8 mouse cellular contexts compared by ENCODE assay signal in genomic region chr11:74634490-74635275, GRCm38 (mm10). TPM values are rescaled to one million over a fixed set of nuclear protein-coding genes. Genes with fewer than 3 reads are reported as not detected.
DNase-seq lines count a peak whose midpoint lies in the region; ATAC-seq and TF ChIP-seq lines count a peak whose summit lies in the region.

No protein-coding gene starts in this region.

- in situ Hi-C loops in Patski (cut with MboI; ENCODE audit: low pct_unique_long_range_greater_than_20kb), result no loop called here

- H3K27me3 ChIP-seq in neural tube, embryonic 15.5 days (replicated peaks), result no peaks in the 10 kb centered on the region
- H3K27me3 ChIP-seq in Patski, result no peaks in the 10 kb centered on the region
- H3K27me3 ChIP-seq in limb, embryonic 11.5 days (ENCODE audit: control insufficient read depth, insufficient read depth, low read length), result 0 out of 2 replicates have a peak, but pooled peaks cover 8% of the 10 kb centered on the region

- no peak overlapping the region for H3K4me3 ChIP-seq in neural tube, embryonic 15.5 days (replicated peaks)
- no peak overlapping the region for H3K4me3 ChIP-seq in limb, embryonic 11.5 days (ENCODE audit: low read depth, low read length)

- H3K36me3 ChIP-seq in neural tube, embryonic 15.5 days, result 0 out of 2 replicates have a peak, but pooled peaks cover 6% of the 10 kb centered on the region
- H3K36me3 ChIP-seq in limb, embryonic 11.5 days (ENCODE audit: control insufficient read depth, insufficient read depth, low read length), result no peaks in the 10 kb centered on the region

- no peak overlapping the region for H3K27ac ChIP-seq in neural tube, embryonic 15.5 days (replicated peaks)
- H3K27ac ChIP-seq in limb, embryonic 11.5 days (replicated peaks; ENCODE audit: low read depth, low read length), result no peak overlapping the region

- no peak overlapping the region for H3K9ac ChIP-seq in neural tube, embryonic 15.5 days (replicated peaks)
- H3K9ac ChIP-seq in limb, embryonic 11.5 days (ENCODE audit: low read length), result no peak overlapping the region

- peak; percentile 92 for TF ChIP-seq CTCF in Patski (IDR thresholded peaks at IDR 0.05)

- DNase-seq in neural tube, embryonic 10.5 days (ENCODE audit: extremely low spot score, low spot score), result peak; percentile 66
- no peak for DNase-seq in Patski (ENCODE audit: low read depth, low spot score)
- DNase-seq in cerebellum, adult 9-10 months, result peak; percentile 87
- peak; percentile 63 to 81 for DNase-seq in heart, postnatal 14 days
- peak; percentile 81 for DNase-seq in limb, embryonic 11.5 days (ENCODE audit: low spot score)
- peak; percentile 94 for DNase-seq in retina, embryonic 14.5 days (ENCODE audit: low spot score)

- no peak overlapping the region for H3K4me2 ChIP-seq in neural tube, embryonic 15.5 days
- H3K4me2 ChIP-seq in limb, embryonic 11.5 days (ENCODE audit: low read depth, severe bottlenecking), result no peak overlapping the region

- H3K9me3 ChIP-seq in neural tube, embryonic 15.5 days (replicated peaks), result no peaks in the 10 kb centered on the region
- no peaks in the 10 kb centered on the region for H3K9me3 ChIP-seq in limb, embryonic 11.5 days (ENCODE audit: control insufficient read depth, low read length)

- POLR2A ChIA-PET in Patski (lab: Charles Lee), result interaction anchor here (0.5 to 1.2 kb wide), 5 partner anchors 18 to 239 kb away, joined by 3 to 9 read pairs (median 5); no protein-coding TSS in a partner anchor

- CTCF ChIA-PET in Patski (lab: Charles Lee), result interaction anchor here (0.6 to 2.0 kb wide), 20 partner anchors 12 to 213 kb away, joined by 3 to 8 read pairs (median 4); partner anchors contain the start of gene Pafah1b1

- no peak for ATAC-seq in neural tube, embryonic 15.5 days (ENCODE audit: low FRiP score)
- ATAC-seq in Patski, result no peak
- no peak for ATAC-seq in limb, embryonic 11.5 days (ENCODE audit: insufficient number of reproducible peaks, low FRiP score, low TSS enrichment, low read depth)
- ATAC-seq in inflammation-experienced regulatory T-cells, adult 6 months, result no peak

- H3K4me1 ChIP-seq in neural tube, embryonic 15.5 days, result peaks cover 23% of the 10 kb centered on the region
- peaks cover 6% of the 10 kb centered on the region; the same call in 1 of the 2 replicates for H3K4me1 ChIP-seq in limb, embryonic 11.5 days (ENCODE audit: control insufficient read depth, insufficient read depth, low read length)

- intact Hi-C loops in heart, postnatal 14 days (cut with DNase I), result loop anchor here (5.0 to 10.0 kb wide), 2 partner anchors 138 to 210 kb away; partner anchors contain the start of gene Mettl16

- WGBS in neural tube, embryonic 15.5 days, result 62% methylated on average over 5 of the region's 5 CpGs
- WGBS in limb, embryonic 11.5 days, result 65% methylated on average over 5 of the region's 5 CpGs

RNA-seq across cellular contexts. Expression of gene Cluh, which starts 14.6 kb away (rescaled TPM):
- polyA plus RNA-seq in neural tube, embryonic 15.5 days (2015; fragmentation: Nextera tagmentation; extraction: Ambion mirVana), result 18.9 and 22.4 TPM in 2 replicates
- 87.1 TPM for polyA plus RNA-seq in Patski (2021)
- 100 to 1,000 TPM; 215 to 219 TPM for total RNA-seq in heart, postnatal 14 days (2021)
- polyA plus RNA-seq in limb, embryonic 11.5 days (2014; fragmentation: Nextera tagmentation; extraction: Ambion mirVana), result 14.0 and 16.0 TPM in 2 replicates
- 10 to 100 TPM in 2 of 3 experiments, 1 to 10 TPM in 1; 5.9 to 11.2 (median 10.1) TPM for polyA plus RNA-seq in inflammation-experienced regulatory T-cells, adult 6 months (2017; shearing (Covaris generic))

RNA-seq across cellular contexts. Expression of gene Ccdc92b, which starts 15.3 kb away (rescaled TPM):
- 2.4 and 3.6 TPM in 2 replicates for polyA plus RNA-seq in neural tube, embryonic 15.5 days (2015; fragmentation: Nextera tagmentation; extraction: Ambion mirVana)
- polyA plus RNA-seq in Patski (2021), result 0.46 TPM
- total RNA-seq in heart, postnatal 14 days (2021), result under 1 TPM; 0.37 to 0.50 TPM
- polyA plus RNA-seq in limb, embryonic 11.5 days (2014; fragmentation: Nextera tagmentation; extraction: Ambion mirVana), result 0.67 and 0.85 TPM in 2 replicates
- polyA plus RNA-seq in inflammation-experienced regulatory T-cells, adult 6 months (2017; shearing (Covaris generic)), result not detected

RNA-seq across cellular contexts. Expression of gene Rap1gap2, which starts 24.0 kb away (rescaled TPM):
- polyA plus RNA-seq in neural tube, embryonic 15.5 days (2015; fragmentation: Nextera tagmentation; extraction: Ambion mirVana), result 13.1 and 13.7 TPM in 2 replicates
- polyA plus RNA-seq in Patski (2021), result 21.1 TPM
- total RNA-seq in heart, postnatal 14 days (2021), result 10 to 100 TPM; 72.8 to 77.6 TPM
- polyA plus RNA-seq in limb, embryonic 11.5 days (2014; fragmentation: Nextera tagmentation; extraction: Ambion mirVana), result 0.35 and 0.60 TPM in 2 replicates
- polyA plus RNA-seq in inflammation-experienced regulatory T-cells, adult 6 months (2017; shearing (Covaris generic)), result 10 to 100 TPM in 1 of 3 experiments, 1 to 10 TPM in 1, under 1 TPM in 1; 0.63 to 11.9 (median 1.6) TPM
